Mouse (Mus musculus) forebrain, embryonic 13.5 days (tissue): ENCODE measurements around the gene Aurkb. TPM values are rescaled to one million over a fixed set of nuclear protein-coding genes. Genes with fewer than 3 reads are reported as not detected.

ENCODE experiments used
- ATAC-seq: fragments of 200-750 bp; cut with Nextera tagmentation; 2 replicates; pipeline ENCODE4 v1.8.0; 2017
- H3K27ac ChIP-seq: fragments of 300-500 bp; sonication (generic); 2 replicates; pipeline ENCODE4 v1.5.1; 2015; ENCODE audit warnings: inconsistent platforms, mild to moderate bottlenecking, moderate library complexity
- H3K27me3 ChIP-seq: fragments of 300-500 bp; sonication (generic); 2 replicates; pipeline ENCODE4 v1.6.1; 2015; ENCODE audit warnings: mild to moderate bottlenecking, inconsistent platforms
- H3K36me3 ChIP-seq: fragments of 300-500 bp; sonication (generic); 2 replicates; pipeline ENCODE4 v1.6.1; 2015; ENCODE audit warnings: mild to moderate bottlenecking, inconsistent platforms; ENCODE audit not compliant: poor library complexity, severe bottlenecking
- H3K4me1 ChIP-seq: fragments of 300-500 bp; sonication (generic); 2 replicates; pipeline ENCODE4 v1.6.1; 2015; ENCODE audit warnings: inconsistent platforms
- H3K4me2 ChIP-seq: fragments of 300-500 bp; sonication (generic); 2 replicates; pipeline ENCODE4 v1.6.1; 2015; ENCODE audit warnings: inconsistent platforms, mild to moderate bottlenecking, moderate library complexity
- H3K4me3 ChIP-seq: fragments of 300-500 bp; sonication (generic); 2 replicates; pipeline ENCODE4 v1.5.1; 2015; ENCODE audit warnings: mild to moderate bottlenecking, inconsistent platforms
- H3K9ac ChIP-seq: fragments of 300-500 bp; sonication (generic); 2 replicates; pipeline ENCODE4 v1.6.1; 2015; ENCODE audit warnings: mild to moderate bottlenecking, inconsistent platforms
- H3K9me3 ChIP-seq: fragments of 300-500 bp; sonication (generic); replicated peaks from 2 replicates; pipeline ENCODE4 v1.6.1; 2016; ENCODE audit warnings: inconsistent platforms
- WGBS: fragments of 180-500 bp; shearing (Covaris S2); methylation state at CpG from one replicate; pipeline ENCODE4 v1.1.7; 2015; 5-methylcytosine and 5-hydroxymethylcytosine counted together
- polyA plus RNA-seq: library from polyadenylated mRNA; unstranded; fragments of >200 nt; fragmentation: Nextera tagmentation; extraction: Ambion mirVana; gene quantifications from 2 replicates; pipeline ENCODE4 v1.2.1, GENCODE M21; 2015

Aurkb gene
- polyA plus RNA-seq, 1 experiment from 2014 or later, result 143 TPM

- H3K36me3 ChIP-seq, result no peaks in the 10 kb centered on the region
- H3K4me2 ChIP-seq, result no peak overlapping the region
- H3K4me1 ChIP-seq, result peaks cover 12% of the 10 kb centered on the region
- WGBS, result 86% methylated on average over 6 of the region's 6 CpGs
- no peak overlapping the region for H3K27ac ChIP-seq
- H3K4me3 ChIP-seq, result no peak overlapping the region
- no peak overlapping the region for H3K9ac ChIP-seq
- ATAC-seq, result no peak
- no peaks in the 10 kb centered on the region for H3K9me3 ChIP-seq
- H3K27me3 ChIP-seq, result no peaks in the 10 kb centered on the region
Observed at GRCm38 (mm10) chr11:69078041-69078440, 32.6 kb downstream of the Aurkb start.

GRCm38 (mm10) chr11:69078805-69079438 lies 33.5 kb downstream of the Aurkb start:
- H3K4me3 ChIP-seq, result no peak overlapping the region
- H3K9ac ChIP-seq, result no peak overlapping the region
- no peaks in the 10 kb centered on the region for H3K9me3 ChIP-seq
- no peak for ATAC-seq
- H3K4me1 ChIP-seq, result peaks cover 7% of the 10 kb centered on the region
- no peaks in the 10 kb centered on the region for H3K27me3 ChIP-seq
- H3K27ac ChIP-seq, result no peak overlapping the region
- WGBS, result 83% methylated on average over 5 of the region's 5 CpGs
- H3K36me3 ChIP-seq, result no peaks in the 10 kb centered on the region
- no peak overlapping the region for H3K4me2 ChIP-seq

- no peak overlapping the region for H3K27ac ChIP-seq
- no peak overlapping the region for H3K4me2 ChIP-seq
- H3K9ac ChIP-seq, result no peak overlapping the region
- no peaks in the 10 kb centered on the region for H3K27me3 ChIP-seq
- no peak for ATAC-seq
- no peaks in the 10 kb centered on the region for H3K36me3 ChIP-seq
- 82% methylated on average over 15 of the region's 15 CpGs for WGBS
- H3K9me3 ChIP-seq, result no peaks in the 10 kb centered on the region
- no peak overlapping the region for H3K4me3 ChIP-seq
- no peaks in the 10 kb centered on the region for H3K4me1 ChIP-seq
Observed at GRCm38 (mm10) chr11:69080102-69080854, 34.8 kb downstream of the Aurkb start.

GRCm38 (mm10) chr11:69080855-69081222 lies 35.4 kb downstream of the Aurkb start:
- H3K27ac ChIP-seq, result no peak overlapping the region

GRCm38 (mm10) chr11:69081613-69082012 lies 36.2 kb downstream of the Aurkb start:
- no peak overlapping the region for H3K4me3 ChIP-seq
- WGBS, result 88% methylated on average over 7 of the region's 7 CpGs

More at GRCm38 (mm10) chr11:69080855-69081222, 35.4 kb downstream of the Aurkb start:
- H3K9me3 ChIP-seq, result no peaks in the 10 kb centered on the region
- no peak for ATAC-seq
- 90% methylated on average over 8 of the region's 8 CpGs for WGBS
- H3K27me3 ChIP-seq, result no peaks in the 10 kb centered on the region
- no peak overlapping the region for H3K4me2 ChIP-seq
- H3K4me3 ChIP-seq, result no peak overlapping the region
- H3K9ac ChIP-seq, result no peak overlapping the region
- H3K36me3 ChIP-seq, result no peaks in the 10 kb centered on the region
- no peaks in the 10 kb centered on the region for H3K4me1 ChIP-seq

GRCm38 (mm10) chr11:69085608-69086007 lies 40.2 kb downstream of the Aurkb start:
- Histone ChIP-seq H3K9me3 (no peaks in the 10 kb centered on the region), H3K27ac (no peak overlapping the region), H3K4me3 (no peak overlapping the region), H3K4me1 (peaks cover 23% of the 10 kb centered on the region), H3K9ac (no peak overlapping the region), H3K27me3 (no peaks in the 10 kb centered on the region), H3K4me2 (no peak overlapping the region), H3K36me3 (peaks cover 10% of the 10 kb centered on the region)
- no peak for ATAC-seq
- WGBS, result 70% methylated on average over 6 of the region's 6 CpGs

More at GRCm38 (mm10) chr11:69081613-69082012, 36.2 kb downstream of the Aurkb start:
- no peaks in the 10 kb centered on the region for H3K9me3 ChIP-seq
- H3K9ac ChIP-seq, result no peak overlapping the region
- ATAC-seq, result no peak
- H3K27ac ChIP-seq, result no peak overlapping the region
- no peak overlapping the region for H3K4me2 ChIP-seq
- no peaks in the 10 kb centered on the region for H3K4me1 ChIP-seq
- H3K36me3 ChIP-seq, result no peaks in the 10 kb centered on the region
- no peaks in the 10 kb centered on the region for H3K27me3 ChIP-seq

GRCm38 (mm10) chr11:69086390-69086789 lies 40.9 kb downstream of the Aurkb start:
- Histone ChIP-seq H3K9ac (no peak overlapping the region), H3K4me2 (no peak overlapping the region), H3K4me1 (peaks cover 27% of the 10 kb centered on the region), H3K27ac (no peak overlapping the region), H3K4me3 (no peak overlapping the region), H3K27me3 (no peaks in the 10 kb centered on the region), H3K36me3 (peaks cover 16% of the 10 kb centered on the region), H3K9me3 (no peaks in the 10 kb centered on the region)
- WGBS, result 74% methylated on average over 6 of the region's 6 CpGs
- no peak for ATAC-seq

- Histone ChIP-seq H3K36me3 (peaks cover 20% of the 10 kb centered on the region), H3K27me3 (no peaks in the 10 kb centered on the region), H3K9me3 (no peaks in the 10 kb centered on the region), H3K4me1 (peaks cover 27% of the 10 kb centered on the region), H3K9ac (peak overlapping the region; percentile 16; the same call in 1 of the 2 replicates), H3K4me3 (no peak overlapping the region), H3K27ac (no peak overlapping the region), H3K4me2 (no peak overlapping the region)
- ATAC-seq, result no peak
- 37% methylated on average over 4 of the region's 4 CpGs for WGBS
Observed at GRCm38 (mm10) chr11:69087082-69087481, 41.6 kb downstream of the Aurkb start.

GRCm38 (mm10) chr11:69087597-69087996 lies 42.1 kb downstream of the Aurkb start:
- Histone ChIP-seq H3K4me2 (no peak overlapping the region; the same call in 1 of the 2 replicates), H3K4me3 (peak overlapping the region; percentile 99; the same call in 1 of the 2 replicates), H3K9ac (no peak overlapping the region; the same call in 1 of the 2 replicates)

GRCm38 (mm10) chr11:69088103-69088855 lies 42.8 kb downstream of the Aurkb start, which contains the start of gene Vamp2:
Gene Vamp2, plus strand, starts transcription at chr11:69088490.
- H3K4me3 ChIP-seq, result peak within 1 kb of the TSS; percentile 99
- peak within 1 kb of the TSS; percentile 99 for H3K9ac ChIP-seq
- 1% methylated on average over 49 of the region's 67 CpGs for WGBS
- H3K9me3 ChIP-seq, result no peaks in the 10 kb centered on the region
- no peaks in the 10 kb centered on the region for H3K27me3 ChIP-seq
- H3K27ac ChIP-seq, result peak within 1 kb of the TSS; percentile 95
- peaks cover 27% of the 10 kb centered on the region for H3K4me1 ChIP-seq
- ATAC-seq, result peak; percentile 93
- H3K36me3 ChIP-seq, result peaks cover 26% of the 10 kb centered on the region
- peak within 1 kb of the TSS; percentile 99 for H3K4me2 ChIP-seq

More at GRCm38 (mm10) chr11:69087597-69087996, 42.1 kb downstream of the Aurkb start:
- no peaks in the 10 kb centered on the region for H3K9me3 ChIP-seq
- no peaks in the 10 kb centered on the region for H3K27me3 ChIP-seq
- WGBS, result 73% methylated on average over 2 of the region's 2 CpGs
- no peak for ATAC-seq
- H3K4me1 ChIP-seq, result peaks cover 27% of the 10 kb centered on the region
- H3K27ac ChIP-seq, result peak overlapping the region; percentile 95
- H3K36me3 ChIP-seq, result peaks cover 23% of the 10 kb centered on the region

- peak; percentile 36 for ATAC-seq
- Histone ChIP-seq H3K9me3 (no peaks in the 10 kb centered on the region), H3K4me1 (peaks cover 29% of the 10 kb centered on the region), H3K4me3 (peak overlapping the region; percentile 99), H3K36me3 (peaks cover 26% of the 10 kb centered on the region), H3K27me3 (no peaks in the 10 kb centered on the region), H3K27ac (peak overlapping the region; percentile 95), H3K9ac (peak overlapping the region; percentile 99), H3K4me2 (peak overlapping the region; percentile 99)
- 12% methylated on average over 25 of the region's 25 CpGs for WGBS
Observed at GRCm38 (mm10) chr11:69088856-69089615, 43.6 kb downstream of the Aurkb start.
